Mouse (Mus musculus) small intestine, adult 2 months (tissue): Measurements from ENCODE around the gene Lbhd2. TPM values are rescaled to one million over a fixed set of nuclear protein-coding genes. Genes with fewer than 3 reads are reported as not detected.

ENCODE experiments used
- H3K27ac ChIP-seq: fragments of 200-500 bp; 2 replicates; pipeline ENCODE4 v1.5.1; 2012; ENCODE audit warnings: low read depth, low read length, control low read depth, inconsistent platforms; ENCODE audit not compliant: insufficient read depth
- H3K27me3 ChIP-seq: fragments of 200-500 bp; 2 replicates; pipeline ENCODE4 v1.6.1; 2012; ENCODE audit warnings: mild to moderate bottlenecking, moderate library complexity, low read length, inconsistent platforms; ENCODE audit not compliant: control insufficient read depth, insufficient read depth
- H3K36me3 ChIP-seq: fragments of 200-500 bp; 2 replicates; pipeline ENCODE4 v1.6.1; 2012; ENCODE audit warnings: mild to moderate bottlenecking, low read length, control low read depth, inconsistent platforms; ENCODE audit not compliant: control insufficient read depth, insufficient read depth
- H3K4me1 ChIP-seq: fragments of 200-500 bp; 2 replicates; pipeline ENCODE4 v1.6.1; 2012; ENCODE audit warnings: low read length, inconsistent platforms, mixed read lengths; ENCODE audit not compliant: control insufficient read depth, insufficient read depth, insufficient read length
- H3K4me3 ChIP-seq: fragments of 200-500 bp; 2 replicates; pipeline ENCODE4 v1.5.1; 2012; ENCODE audit warnings: low read depth, mild to moderate bottlenecking, control low read depth, inconsistent platforms, low read length, moderate library complexity
- CTCF ChIP-seq: fragments of 200-500 bp; IDR thresholded peaks from 2 replicates; pipeline ENCODE4 v1.5.1; 2012; ENCODE audit warnings: low read depth, mild to moderate bottlenecking, control low read depth, inconsistent platforms, low read length, moderate library complexity, mixed read lengths; ENCODE audit not compliant: insufficient replicate concordance, insufficient read length; ENCODE audit errors: extremely low read depth
- POLR2A ChIP-seq: fragments of 200-500 bp; IDR thresholded peaks from 2 replicates; pipeline ENCODE4 v1.6.1; 2012; ENCODE audit warnings: low read depth, mild to moderate bottlenecking, control low read depth, inconsistent platforms, low read length, moderate library complexity
- WGBS: fragments of 180-500 bp; shearing (Covaris S2); methylation state at CpG from one replicate; pipeline ENCODE4 v1.1.7; 2018; 5-methylcytosine and 5-hydroxymethylcytosine counted together
- polyA plus RNA-seq: library from polyadenylated mRNA; depleted of rRNA; stranded (reverse); fragments of >200 nt; gene quantifications from 2 replicates; pipeline ENCODE4 v1.2.3, GENCODE M21; 2012; rRNA removed

Gene Lbhd2
- polyA plus RNA-seq, 1 experiment = not detected

- Histone ChIP-seq H3K27me3 (peaks cover 24% of the 10 kb centered on the region), H3K4me1 (peaks cover 31% of the 10 kb centered on the region), H3K27ac (no peak overlapping the region), H3K36me3 (0 out of 2 replicates have a peak, but pooled peaks cover 2% of the 10 kb centered on the region), H3K4me3 (no peak overlapping the region)
- TF ChIP-seq POLR2A = no peak
- no peak for TF ChIP-seq CTCF
- WGBS = 82% methylated on average over 7 of the region's 7 CpGs
These were observed 45.0 kb downstream of the Lbhd2 start for GRCm38 (mm10) chr12:111451561-111451960.

GRCm38 (mm10) chr12:111454021-111454420 lies 47.4 kb downstream of the Lbhd2 start:
- no peak for TF ChIP-seq POLR2A
- no peak for TF ChIP-seq CTCF
- Histone ChIP-seq H3K4me1 (peaks cover 18% of the 10 kb centered on the region), H3K27ac (no peak overlapping the region), H3K36me3 (0 out of 2 replicates have a peak, but pooled peaks cover 2% of the 10 kb centered on the region), H3K4me3 (no peak overlapping the region), H3K27me3 (0 out of 2 replicates have a peak, but pooled peaks cover 7% of the 10 kb centered on the region)
- WGBS = 47% methylated on average over 4 of the region's 4 CpGs

- no peak overlapping the region for H3K27ac ChIP-seq
- WGBS = 64% methylated on average over 10 of the region's 10 CpGs
- H3K27me3 ChIP-seq = 0 out of 2 replicates have a peak, but pooled peaks cover 7% of the 10 kb centered on the region
- H3K36me3 ChIP-seq = 0 out of 2 replicates have a peak, but pooled peaks cover 2% of the 10 kb centered on the region
- no peak for TF ChIP-seq CTCF
- TF ChIP-seq POLR2A = no peak
- peaks cover 13% of the 10 kb centered on the region for H3K4me1 ChIP-seq
- H3K4me3 ChIP-seq = no peak overlapping the region
These were observed 48.1 kb downstream of the Lbhd2 start for GRCm38 (mm10) chr12:111454543-111455280.

GRCm38 (mm10) chr12:111455311-111455846 lies 48.8 kb downstream of the Lbhd2 start:
- 51% methylated on average over 12 of the region's 12 CpGs for WGBS
- Histone ChIP-seq H3K4me3 (no peak overlapping the region), H3K36me3 (0 out of 2 replicates have a peak, but pooled peaks cover 2% of the 10 kb centered on the region), H3K27me3 (0 out of 2 replicates have a peak, but pooled peaks cover 6% of the 10 kb centered on the region), H3K4me1 (peaks cover 7% of the 10 kb centered on the region; the same call in 1 of the 2 replicates), H3K27ac (no peak overlapping the region)
- TF ChIP-seq CTCF = no peak
- TF ChIP-seq POLR2A = no peak

GRCm38 (mm10) chr12:111455860-111456259 lies 49.3 kb downstream of the Lbhd2 start:
- H3K4me1 ChIP-seq = peaks cover 3% of the 10 kb centered on the region; the same call in 1 of the 2 replicates
- 0 out of 2 replicates have a peak, but pooled peaks cover 1% of the 10 kb centered on the region for H3K27me3 ChIP-seq
- whole genome bisulfite sequencing = 48% methylated on average over 8 of the region's 8 CpGs
- TF ChIP-seq CTCF (no peak), POLR2A (no peak)
- no peak overlapping the region for H3K27ac ChIP-seq
- 0 out of 2 replicates have a peak, but pooled peaks cover 2% of the 10 kb centered on the region for H3K36me3 ChIP-seq
- H3K4me3 ChIP-seq = no peak overlapping the region

GRCm38 (mm10) chr12:111457742-111458141 lies 51.1 kb downstream of the Lbhd2 start:
- H3K36me3 ChIP-seq = 0 out of 2 replicates have a peak, but pooled peaks cover 2% of the 10 kb centered on the region
- 93% methylated on average over 1 of the region's 1 CpGs for WGBS
- H3K4me1 ChIP-seq = peaks cover 3% of the 10 kb centered on the region; the same call in 1 of the 2 replicates
- H3K27ac ChIP-seq = no peak overlapping the region
- TF ChIP-seq POLR2A (no peak), CTCF (no peak)
- H3K4me3 ChIP-seq = no peak overlapping the region
- H3K27me3 ChIP-seq = no peaks in the 10 kb centered on the region

Other genes starting within 250 kb of the Lbhd2 start
- 8.8 and 13.5 TPM in 2 replicates for gene Traf3, start 240.4 kb upstream of the Lbhd2 start, polyA plus RNA-seq
- gene 4930595D18Rik, start 222.3 kb upstream of the Lbhd2 start, polyA plus RNA-seq = not detected in 2 replicates
- gene Amn, start 135.7 kb upstream of the Lbhd2 start, polyA plus RNA-seq = 127 and 1,225 TPM in 2 replicates
- gene Cdc42bpb, start 29.1 kb upstream of the Lbhd2 start, polyA plus RNA-seq = 190 and 472 TPM in 2 replicates
- gene Exoc3l4, start 10.2 kb downstream of the Lbhd2 start, polyA plus RNA-seq = 356 and 552 TPM in 2 replicates
- gene Tnfaip2, start 35.7 kb downstream of the Lbhd2 start, polyA plus RNA-seq = 10.2 and 16.4 TPM in 2 replicates
- gene Gm266, start 79.0 kb downstream of the Lbhd2 start, polyA plus RNA-seq = 0.43 and 0.53 TPM in 2 replicates
- 25.8 and 55.8 TPM in 2 replicates for gene Eif5, start 131.2 kb downstream of the Lbhd2 start, polyA plus RNA-seq
- 9.8 and 19.3 TPM in 2 replicates for gene Mark3, start 167.7 kb downstream of the Lbhd2 start, polyA plus RNA-seq